Mouse (Mus musculus) spleen, adult 2 months (tissue): Measurements from ENCODE around the gene Arhgap17. TPM values are rescaled to one million over a fixed set of nuclear protein-coding genes. Genes with fewer than 3 reads are reported as not detected.

Experiments
- DNase-seq, 2 experiments: peaks; one replicate each; pipeline versions ENCODE4 v3.0.0 to v3.0.0-alpha.2; 2012 to 2021; ENCODE audit warnings: low spot score in 2 of 2, low read depth in 1 of 2
- H3K27ac ChIP-seq: fragments of 200-500 bp; 2 replicates; pipeline ENCODE4 v1.5.1; 2012; ENCODE audit warnings: low read length, inconsistent platforms; ENCODE audit not compliant: insufficient read depth
- H3K27me3 ChIP-seq: fragments of 200-500 bp; 2 replicates; pipeline ENCODE4 v1.6.1; 2012; ENCODE audit warnings: mild to moderate bottlenecking, moderate library complexity, low read length, inconsistent platforms; ENCODE audit not compliant: control insufficient read depth, insufficient read depth
- H3K36me3 ChIP-seq: fragments of 200-500 bp; 2 replicates; pipeline ENCODE4 v1.6.1; 2012; ENCODE audit warnings: mild to moderate bottlenecking, low read length, inconsistent platforms; ENCODE audit not compliant: control insufficient read depth, insufficient read depth
- H3K4me1 ChIP-seq: fragments of 200-500 bp; 2 replicates; pipeline ENCODE4 v1.6.1; 2011; ENCODE audit warnings: inconsistent platforms; ENCODE audit not compliant: control insufficient read depth, insufficient read depth, insufficient read length
- H3K4me3 ChIP-seq: fragments of 200-500 bp; 2 replicates; pipeline ENCODE4 v1.5.1; 2011; ENCODE audit warnings: mild to moderate bottlenecking, inconsistent platforms; ENCODE audit not compliant: insufficient read depth, insufficient read length; ENCODE audit errors: extremely low read depth
- CTCF ChIP-seq: fragments of 200-500 bp; IDR thresholded peaks from 2 replicates; pipeline ENCODE4 v1.5.1; 2011; ENCODE audit warnings: mild to moderate bottlenecking, inconsistent platforms; ENCODE audit not compliant: insufficient read depth, insufficient read length, insufficient replicate concordance; ENCODE audit errors: extremely low read depth
- POLR2A ChIP-seq: fragments of 200-500 bp; IDR thresholded peaks from 2 replicates; pipeline ENCODE4 v1.6.1; 2011; ENCODE audit warnings: low read depth, low read length, inconsistent platforms
- WGBS: fragments of 180-500 bp; shearing (Covaris S2); methylation state at CpG from one replicate; pipeline ENCODE4 v1.1.7; 2018; 5-methylcytosine and 5-hydroxymethylcytosine counted together
- polyA plus RNA-seq: library from polyadenylated mRNA; depleted of rRNA; stranded (reverse); fragments of >200 nt; gene quantifications from 2 replicates; pipeline ENCODE4 v1.2.3, GENCODE M21; 2012

Gene Arhgap17
- polyA plus RNA-seq, 1 experiment = 68.0 TPM

GRCm38 (mm10) chr7:123276568-123276967, 93.1 kb downstream of the Arhgap17 start:
- H3K27ac ChIP-seq = no peak overlapping the region
- TF ChIP-seq CTCF = no peak
- TF ChIP-seq POLR2A = no peak
- 93% methylated on average over 4 of the region's 4 CpGs for WGBS
- H3K27me3 ChIP-seq = no peaks in the 10 kb centered on the region
- H3K4me3 ChIP-seq = no peak overlapping the region
- H3K36me3 ChIP-seq = peaks cover 22% of the 10 kb centered on the region
- DNase-seq = no peak
- H3K4me1 ChIP-seq = no peaks in the 10 kb centered on the region

GRCm38 (mm10) chr7:123273056-123273455, 96.7 kb downstream of the Arhgap17 start:
- no peaks in the 10 kb centered on the region for H3K27me3 ChIP-seq

GRCm38 (mm10) chr7:123258103-123258502, 111.6 kb downstream of the Arhgap17 start:
- no peak overlapping the region for H3K4me3 ChIP-seq
- no peaks in the 10 kb centered on the region for H3K27me3 ChIP-seq
- no peaks in the 10 kb centered on the region for H3K36me3 ChIP-seq
- no peak for TF ChIP-seq POLR2A
- no peak for TF ChIP-seq CTCF
- no peak overlapping the region for H3K27ac ChIP-seq
- H3K4me1 ChIP-seq = no peaks in the 10 kb centered on the region
- DNase-seq = no peak
- WGBS = 92% methylated on average over 8 of the region's 8 CpGs

More at GRCm38 (mm10) chr7:123273056-123273455, 96.7 kb downstream of the Arhgap17 start:
- no peak for TF ChIP-seq POLR2A
- TF ChIP-seq CTCF = no peak
- Histone ChIP-seq H3K36me3 (peaks cover 4% of the 10 kb centered on the region), H3K27ac (no peak overlapping the region), H3K4me3 (no peak overlapping the region), H3K4me1 (no peaks in the 10 kb centered on the region)
- 78% methylated on average over 11 of the region's 11 CpGs for WGBS
- no peak for DNase-seq

- Histone ChIP-seq H3K4me3 (no peak overlapping the region), H3K27ac (no peak overlapping the region), H3K27me3 (no peaks in the 10 kb centered on the region), H3K4me1 (no peaks in the 10 kb centered on the region), H3K36me3 (no peaks in the 10 kb centered on the region)
- TF ChIP-seq CTCF = no peak
- TF ChIP-seq POLR2A = no peak
- WGBS = 90% methylated on average over 14 of the region's 14 CpGs
- DNase-seq = no peak
Observed at GRCm38 (mm10) chr7:123254196-123254970, 115.3 kb downstream of the Arhgap17 start.

- Histone ChIP-seq H3K27me3 (no peaks in the 10 kb centered on the region), H3K27ac (no peak overlapping the region), H3K36me3 (no peaks in the 10 kb centered on the region), H3K4me1 (no peaks in the 10 kb centered on the region), H3K4me3 (no peak overlapping the region)
- 93% methylated on average over 7 of the region's 7 CpGs for WGBS
- DNase-seq = no peak
- no peak for TF ChIP-seq CTCF
- TF ChIP-seq POLR2A = no peak
Observed at GRCm38 (mm10) chr7:123253396-123253795, 116.3 kb downstream of the Arhgap17 start.

- no peaks in the 10 kb centered on the region for H3K4me1 ChIP-seq
- H3K36me3 ChIP-seq = no peaks in the 10 kb centered on the region
- DNase-seq = no peak
- no peaks in the 10 kb centered on the region for H3K27me3 ChIP-seq
- no peak overlapping the region for H3K27ac ChIP-seq
- TF ChIP-seq CTCF (no peak), POLR2A (no peak)
- WGBS = 73% methylated on average over 6 of the region's 6 CpGs
- no peak overlapping the region for H3K4me3 ChIP-seq
Observed at GRCm38 (mm10) chr7:123251343-123251742, 118.4 kb downstream of the Arhgap17 start.

GRCm38 (mm10) chr7:123248166-123248565, 121.5 kb downstream of the Arhgap17 start:
- Histone ChIP-seq H3K4me3 (no peak overlapping the region), H3K27ac (no peak overlapping the region), H3K36me3 (no peaks in the 10 kb centered on the region), H3K27me3 (no peaks in the 10 kb centered on the region), H3K4me1 (no peaks in the 10 kb centered on the region)
- TF ChIP-seq POLR2A = no peak
- WGBS = 57% methylated on average over 2 of the region's 2 CpGs
- no peak for DNase-seq
